Mouse (Mus musculus) forebrain, embryonic 11.5 days (tissue): ENCODE measurements at regions not wholly inside any gene's neighbourhood (a gene's known extent, or its start where the extent isn't known, plus 50 kb on each side); places are given as distances from the start of the nearest gene placed in this dataset.

ENCODE experiments used
- ATAC-seq: fragments of 200-750 bp; cut with Nextera tagmentation; replicated peaks from 2 replicates; pipeline ENCODE4 v1.8.0; 2017; ENCODE audit warnings: moderate TSS enrichment; ENCODE audit not compliant: low FRiP score
- DNase-seq: peaks from one replicate; pipeline ENCODE4 v3.0.0-alpha.2; 2017; ENCODE audit warnings: low spot score
- H3K27ac ChIP-seq: fragments of 300-500 bp; sonication (generic); 2 replicates; pipeline ENCODE4 v1.5.1; 2014; ENCODE audit warnings: low read depth, low read length
- H3K27me3 ChIP-seq: fragments of 300-500 bp; sonication (generic); 2 replicates; pipeline ENCODE4 v1.6.1; 2014; ENCODE audit warnings: mild to moderate bottlenecking, low read length, mixed read lengths; ENCODE audit not compliant: control insufficient read depth, insufficient read depth
- H3K36me3 ChIP-seq: fragments of 300-500 bp; sonication (generic); 2 replicates; pipeline ENCODE4 v1.6.1; 2014; ENCODE audit warnings: mild to moderate bottlenecking, low read length, moderate library complexity, mixed read lengths; ENCODE audit not compliant: control insufficient read depth, insufficient read depth
- H3K4me1 ChIP-seq: fragments of 300-500 bp; sonication (generic); replicated peaks from 2 replicates; pipeline ENCODE4 v1.6.1; 2014; ENCODE audit warnings: low read length, mixed read lengths; ENCODE audit not compliant: control insufficient read depth, insufficient read depth
- H3K4me2 ChIP-seq: fragments of 300-500 bp; sonication (generic); 2 replicates; pipeline ENCODE4 v1.6.1; 2014; ENCODE audit warnings: low read depth, mild to moderate bottlenecking, low read length, moderate library complexity, mixed read lengths; ENCODE audit not compliant: severe bottlenecking
- H3K4me3 ChIP-seq: fragments of 300-500 bp; sonication (generic); 2 replicates; pipeline ENCODE4 v1.5.1; 2014; ENCODE audit warnings: low read depth, low read length
- H3K9ac ChIP-seq: fragments of 300-500 bp; sonication (generic); 2 replicates; pipeline ENCODE4 v1.6.1; 2014; ENCODE audit warnings: low read length
- H3K9me3 ChIP-seq: fragments of 300-500 bp; sonication (generic); 2 replicates; pipeline ENCODE4 v1.6.1; 2016; ENCODE audit warnings: low read length, mixed read lengths; ENCODE audit not compliant: control insufficient read depth
- WGBS: fragments of 180-500 bp; shearing (Covaris S2); extraction: QIAGEN DNeasy Blood & Tissue Kit; methylation state at CpG from one replicate; pipeline ENCODE4 v1.1.7; 2014; 5-methylcytosine and 5-hydroxymethylcytosine counted together

DNA sequence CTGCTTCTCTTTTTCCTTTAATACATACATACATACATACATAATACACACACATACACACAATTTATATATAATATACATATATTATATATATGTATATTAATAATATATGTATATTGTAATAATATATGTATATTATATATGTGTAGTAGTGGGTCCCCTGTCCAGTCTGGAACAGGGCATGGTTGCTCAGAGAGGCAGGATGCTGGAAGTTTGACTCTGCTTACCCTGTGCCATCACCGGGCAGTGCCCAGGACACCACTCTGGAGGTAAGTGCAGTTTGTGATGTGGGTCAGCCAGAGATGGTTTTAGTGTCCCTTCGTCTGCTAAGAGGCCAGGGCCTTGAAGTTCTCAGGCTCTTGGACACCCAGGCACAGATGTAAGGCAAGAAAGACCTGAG lies 923.5 kb upstream of the Nrxn1 start:
- WGBS: 89% methylated on average over 2 of the region's 2 CpGs
- Histone ChIP-seq H3K4me1 (no peaks in the 10 kb centered on the region), H3K27me3 (no peaks in the 10 kb centered on the region), H3K27ac (no peak overlapping the region), H3K36me3 (no peaks in the 10 kb centered on the region), H3K4me2 (no peak overlapping the region), H3K9ac (no peak overlapping the region), H3K4me3 (no peak overlapping the region), H3K9me3 (no peaks in the 10 kb centered on the region)
- DNase-seq (no peak), ATAC-seq (no peak)

DNA sequence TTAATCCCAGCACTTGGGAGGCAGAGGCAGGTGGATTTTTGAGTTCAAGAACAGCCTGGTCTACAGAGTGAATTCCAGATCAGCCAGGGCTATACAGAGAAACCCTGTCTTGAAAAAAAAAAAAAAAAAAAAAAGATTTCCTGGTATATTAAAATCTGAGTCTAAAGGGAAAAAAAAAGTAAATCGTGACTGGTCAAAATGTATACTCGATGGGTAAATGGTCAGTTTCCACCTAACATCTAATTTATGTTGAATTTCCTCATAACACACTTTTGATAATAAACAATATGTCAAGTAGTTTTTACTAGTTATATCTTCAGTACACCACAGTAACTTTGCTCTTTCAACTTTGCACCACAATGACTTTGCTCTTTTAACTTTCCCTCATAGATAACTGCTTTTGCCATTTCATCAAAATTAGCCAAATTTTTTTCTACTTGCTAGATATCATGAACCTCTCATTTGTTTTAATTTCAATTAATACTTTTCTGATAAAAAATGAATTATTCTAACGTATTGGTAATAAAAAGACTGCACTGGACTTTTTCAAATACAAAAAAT lies 922.8 kb upstream of the Nrxn1 start:
- H3K4me3 ChIP-seq: no peak overlapping the region
- no peaks in the 10 kb centered on the region for H3K27me3 ChIP-seq
- no peak overlapping the region for H3K9ac ChIP-seq
- H3K4me2 ChIP-seq: no peak overlapping the region
- no peaks in the 10 kb centered on the region for H3K36me3 ChIP-seq
- no peak overlapping the region for H3K27ac ChIP-seq
- no peaks in the 10 kb centered on the region for H3K4me1 ChIP-seq
- ATAC-seq (no peak), DNase-seq (no peak)
- WGBS: 85% methylated on average over 3 of the region's 3 CpGs
- H3K9me3 ChIP-seq: no peaks in the 10 kb centered on the region

DNA sequence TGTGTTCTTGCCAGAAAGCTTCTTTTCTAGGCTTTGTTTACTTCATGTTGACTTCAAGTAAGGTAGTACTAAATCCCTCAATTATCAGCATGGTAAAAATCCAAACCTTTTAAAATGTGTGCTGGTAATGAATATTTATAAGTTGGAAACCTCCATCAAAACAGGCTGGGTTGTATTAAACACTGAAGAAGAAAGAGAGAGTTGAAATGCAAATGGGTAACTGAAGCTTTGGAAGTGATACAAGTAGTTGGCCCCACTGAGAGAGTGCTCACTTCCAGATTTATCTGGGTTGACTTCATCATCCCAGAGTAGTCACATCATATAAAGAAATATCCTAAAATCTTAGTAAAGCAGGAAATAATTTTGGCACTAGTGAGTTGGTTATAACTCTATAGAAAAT lies 902.7 kb upstream of the Nrxn1 start:
- H3K9ac ChIP-seq: no peak overlapping the region
- no peak overlapping the region for H3K4me3 ChIP-seq
- no peak overlapping the region for H3K4me2 ChIP-seq
- DNase-seq (no peak), ATAC-seq (no peak)
- H3K9me3 ChIP-seq: no peaks in the 10 kb centered on the region
- H3K27me3 ChIP-seq: no peaks in the 10 kb centered on the region
- no peak overlapping the region for H3K27ac ChIP-seq
- H3K36me3 ChIP-seq: no peaks in the 10 kb centered on the region
- H3K4me1 ChIP-seq: no peaks in the 10 kb centered on the region

DNA sequence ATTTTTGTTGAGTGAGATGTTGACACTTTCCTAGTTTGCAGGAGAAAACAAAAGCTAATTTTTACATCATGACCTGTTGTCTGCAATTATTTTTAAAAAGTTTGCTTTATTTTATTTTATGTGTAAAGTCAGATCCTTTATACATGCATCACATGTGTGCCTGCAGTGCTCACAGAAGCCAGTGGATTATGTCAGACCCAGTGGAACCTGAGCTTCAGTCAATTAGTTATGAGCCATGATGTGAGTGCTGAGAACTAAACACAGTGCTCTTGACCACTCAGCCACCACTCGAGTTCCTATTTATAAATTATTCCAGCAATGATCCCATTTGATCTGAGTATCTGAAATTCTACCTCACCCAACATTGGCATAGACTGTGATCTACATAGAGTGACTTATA lies 902.2 kb upstream of the Nrxn1 start:
- DNase-seq: no peak

DNA sequence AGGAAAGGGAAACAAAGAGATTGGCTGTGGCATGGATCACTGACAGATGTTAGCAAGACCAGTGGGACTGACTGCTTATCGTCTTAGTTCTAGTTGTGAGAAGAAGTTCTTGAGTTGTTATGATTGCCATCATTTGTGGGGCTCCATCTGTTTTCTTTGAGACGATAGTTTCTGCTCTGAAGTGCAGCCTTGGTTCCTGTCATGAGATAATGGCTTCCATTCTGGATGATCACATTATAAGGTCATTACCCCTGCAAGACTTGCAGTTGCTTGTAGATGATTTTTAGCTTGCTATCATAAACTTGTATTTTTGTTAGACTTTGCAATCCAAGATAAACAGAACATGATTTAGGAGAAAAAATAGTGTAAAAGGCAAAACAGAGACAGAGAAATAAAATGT lies 881.6 kb upstream of the Nrxn1 start:
- ATAC-seq (no peak), DNase-seq (no peak)
- H3K9me3 ChIP-seq: no peaks in the 10 kb centered on the region
- no peaks in the 10 kb centered on the region for H3K4me1 ChIP-seq
- H3K27ac ChIP-seq: no peak overlapping the region
- no peak overlapping the region for H3K4me3 ChIP-seq
- H3K9ac ChIP-seq: no peak overlapping the region
- H3K36me3 ChIP-seq: no peaks in the 10 kb centered on the region
- 86% methylated on average over 2 of the region's 2 CpGs for WGBS
- H3K27me3 ChIP-seq: no peaks in the 10 kb centered on the region
- H3K4me2 ChIP-seq: no peak overlapping the region

More for the DNA sequence above, 902.2 kb upstream of the Nrxn1 start:
- H3K9me3 ChIP-seq: no peaks in the 10 kb centered on the region
- H3K27ac ChIP-seq: no peak overlapping the region
- no peak overlapping the region for H3K9ac ChIP-seq
- H3K27me3 ChIP-seq: no peaks in the 10 kb centered on the region
- H3K4me2 ChIP-seq: no peak overlapping the region
- 86% methylated on average over 1 of the region's 1 CpGs for WGBS
- no peaks in the 10 kb centered on the region for H3K36me3 ChIP-seq
- no peak overlapping the region for H3K4me3 ChIP-seq
- no peaks in the 10 kb centered on the region for H3K4me1 ChIP-seq
- 0 out of 2 replicates have a peak, but pooled peaks have one; percentile 33 for ATAC-seq
